Mouse (Mus musculus) liver, embryonic 11.5 days (tissue): ENCODE data around the gene Tmem161a. TPM values are rescaled to one million over a fixed set of nuclear protein-coding genes. Genes with fewer than 3 reads are reported as not detected.

Experiments used
- ATAC-seq: fragments of 200-750 bp; cut with Nextera tagmentation; replicated peaks from 2 replicates; pipeline ENCODE4 v1.8.0; 2017; ENCODE audit warnings: moderate number of reproducible peaks, mild to moderate bottlenecking, moderate TSS enrichment, moderate library complexity; ENCODE audit not compliant: low FRiP score
- DNase-seq: peaks from one replicate; pipeline ENCODE4 v3.0.0-alpha.2; 2017; ENCODE audit warnings: low spot score
- H3K27ac ChIP-seq: fragments of 300-500 bp; sonication (generic); 2 replicates; pipeline ENCODE4 v1.5.1; 2014; ENCODE audit warnings: mild to moderate bottlenecking, low read depth, low read length, control low read depth
- H3K27me3 ChIP-seq: fragments of 300-500 bp; sonication (generic); replicated peaks from 2 replicates; pipeline ENCODE4 v1.6.1; 2014; ENCODE audit warnings: low read length, mixed read lengths; ENCODE audit not compliant: control insufficient read depth, insufficient read depth
- H3K36me3 ChIP-seq: fragments of 300-500 bp; sonication (generic); 2 replicates; pipeline ENCODE4 v1.6.1; 2014; ENCODE audit warnings: mild to moderate bottlenecking, low read length, moderate library complexity, mixed read lengths; ENCODE audit not compliant: control insufficient read depth, insufficient read depth
- H3K4me1 ChIP-seq: fragments of 300-500 bp; sonication (generic); replicated peaks from 2 replicates; pipeline ENCODE4 v1.6.1; 2014; ENCODE audit warnings: low read length, mixed read lengths; ENCODE audit not compliant: control insufficient read depth, insufficient read depth
- H3K4me2 ChIP-seq: fragments of 300-500 bp; sonication (generic); 2 replicates; pipeline ENCODE4 v1.6.1; 2014; ENCODE audit warnings: mild to moderate bottlenecking, control low read depth, moderate library complexity
- H3K4me3 ChIP-seq: fragments of 300-500 bp; sonication (generic); 2 replicates; pipeline ENCODE4 v1.5.1; 2014; ENCODE audit warnings: low read depth, low read length, control low read depth
- H3K9ac ChIP-seq: fragments of 300-500 bp; sonication (generic); 2 replicates; pipeline ENCODE4 v1.6.1; 2014; ENCODE audit warnings: low read depth, low read length, control low read depth
- H3K9me3 ChIP-seq: fragments of 300-500 bp; sonication (generic); 2 replicates; pipeline ENCODE4 v1.6.1; 2016; ENCODE audit warnings: low read length, inconsistent platforms, mixed read lengths; ENCODE audit not compliant: control insufficient read depth
- WGBS: fragments of 180-500 bp; shearing (Covaris S2); extraction: QIAGEN DNeasy Blood & Tissue Kit; methylation state at CpG from one replicate; pipeline ENCODE4 v1.1.7; 2014; 5-methylcytosine and 5-hydroxymethylcytosine counted together
- polyA plus RNA-seq: library from polyadenylated mRNA; unstranded; fragments of >200 nt; fragmentation: Nextera tagmentation; extraction: Ambion mirVana; gene quantifications from 2 replicates; pipeline ENCODE4 v1.2.1, GENCODE M21; 2014

Gene Tmem161a
- polyA plus RNA-seq, 1 experiment from 2014 or later: 53.1 TPM

- no peak overlapping the region for H3K27ac ChIP-seq
Measured at GRCm38 (mm10) chr8:70134931-70135330, 37.2 kb upstream of the Tmem161a start.

GRCm38 (mm10) chr8:70136591-70136990, 35.6 kb upstream of the Tmem161a start:
- peaks cover 28% of the 10 kb centered on the region for H3K4me1 ChIP-seq
- 77% methylated on average over 4 of the region's 4 CpGs for WGBS
- ATAC-seq: no peak

More at GRCm38 (mm10) chr8:70134931-70135330, 37.2 kb upstream of the Tmem161a start:
- no peak overlapping the region for H3K4me2 ChIP-seq
- DNase-seq (no peak), ATAC-seq (no peak)
- no peaks in the 10 kb centered on the region for H3K9me3 ChIP-seq
- H3K4me3 ChIP-seq: no peak overlapping the region
- 81% methylated on average over 9 of the region's 9 CpGs for WGBS
- H3K4me1 ChIP-seq: peaks cover 21% of the 10 kb centered on the region
- no peak overlapping the region for H3K9ac ChIP-seq
- H3K36me3 ChIP-seq: peaks cover 13% of the 10 kb centered on the region; the same call in 1 of the 2 replicates
- no peaks in the 10 kb centered on the region for H3K27me3 ChIP-seq

GRCm38 (mm10) chr8:70137890-70138289, 34.3 kb upstream of the Tmem161a start:
- 80% methylated on average over 4 of the region's 4 CpGs for WGBS
- H3K4me2 ChIP-seq: peak overlapping the region; percentile 76
- peak overlapping the region; percentile 65; the same call in 1 of the 2 replicates for H3K9ac ChIP-seq
- H3K27me3 ChIP-seq: no peaks in the 10 kb centered on the region
- ATAC-seq (no peak), DNase-seq (no peak)
- H3K36me3 ChIP-seq: peaks cover 16% of the 10 kb centered on the region
- H3K4me3 ChIP-seq: peak overlapping the region; percentile 88
- H3K4me1 ChIP-seq: peaks cover 16% of the 10 kb centered on the region
- H3K27ac ChIP-seq: no peak overlapping the region
- H3K9me3 ChIP-seq: no peaks in the 10 kb centered on the region

More at GRCm38 (mm10) chr8:70136591-70136990, 35.6 kb upstream of the Tmem161a start:
- Histone ChIP-seq H3K9me3 (no peaks in the 10 kb centered on the region), H3K27ac (no peak overlapping the region), H3K27me3 (no peaks in the 10 kb centered on the region), H3K36me3 (peaks cover 13% of the 10 kb centered on the region; the same call in 1 of the 2 replicates), H3K4me3 (no peak overlapping the region), H3K4me2 (no peak overlapping the region), H3K9ac (no peak overlapping the region)
- DNase-seq: no peak

- Histone ChIP-seq H3K9ac (peak within 1 kb of the TSS; percentile 68), H3K9me3 (no peaks in the 10 kb centered on the region), H3K4me3 (peak within 1 kb of the TSS; percentile 88), H3K27me3 (no peaks in the 10 kb centered on the region), H3K4me1 (peaks cover 13% of the 10 kb centered on the region), H3K4me2 (peak within 1 kb of the TSS; percentile 83), H3K36me3 (peaks cover 12% of the 10 kb centered on the region; the same call in 1 of the 2 replicates), H3K27ac (peak within 1 kb of the TSS; percentile 79)
- peak; percentile 96 for ATAC-seq
- under 1% methylated on average over 46 of the region's 46 CpGs for WGBS
- peak; percentile 97 for DNase-seq
Measured at GRCm38 (mm10) chr8:70139026-70139857, 32.9 kb upstream of the Tmem161a start, which contains the start of the genes Rfxank, Borcs8 and Mef2b. TSS of gene Rfxank (minus strand) at chr8:70139154. TSS of gene Borcs8 (plus strand) at chr8:70139499. TSS of gene Mef2b (plus strand) at chr8:70139711.

GRCm38 (mm10) chr8:70139981-70140380, 32.2 kb upstream of the Tmem161a start:
- no peaks in the 10 kb centered on the region for H3K27me3 ChIP-seq
- peak overlapping the region; percentile 68 for H3K9ac ChIP-seq
- WGBS: 9% methylated on average over 9 of the region's 9 CpGs
- peaks cover 15% of the 10 kb centered on the region for H3K36me3 ChIP-seq
- no peak; the same call in 1 of the 2 replicates for ATAC-seq
- peak overlapping the region; percentile 79 for H3K27ac ChIP-seq
- DNase-seq: no peak
- peak overlapping the region; percentile 88 for H3K4me3 ChIP-seq
- peaks cover 13% of the 10 kb centered on the region for H3K4me1 ChIP-seq
- H3K4me2 ChIP-seq: peak overlapping the region; percentile 83
- H3K9me3 ChIP-seq: no peaks in the 10 kb centered on the region

- H3K9ac ChIP-seq: no peak overlapping the region
- no peak overlapping the region for H3K4me2 ChIP-seq
- no peak for DNase-seq
- no peaks in the 10 kb centered on the region for H3K9me3 ChIP-seq
- H3K4me1 ChIP-seq: peaks cover 3% of the 10 kb centered on the region; the same call in 1 of the 2 replicates
- H3K27ac ChIP-seq: no peak overlapping the region
- peaks cover 5% of the 10 kb centered on the region; the same call in 1 of the 2 replicates for H3K27me3 ChIP-seq
- 73% methylated on average over 7 of the region's 7 CpGs for WGBS
- ATAC-seq: no peak
- H3K36me3 ChIP-seq: peaks cover 12% of the 10 kb centered on the region
- no peak overlapping the region for H3K4me3 ChIP-seq
Measured at GRCm38 (mm10) chr8:70147678-70148607, 24.2 kb upstream of the Tmem161a start.

GRCm38 (mm10) chr8:70150158-70150557, 22.0 kb upstream of the Tmem161a start:
- Histone ChIP-seq H3K9ac (no peak overlapping the region), H3K27ac (no peak overlapping the region), H3K4me1 (peaks cover 3% of the 10 kb centered on the region; the same call in 1 of the 2 replicates), H3K27me3 (peaks cover 11% of the 10 kb centered on the region; the same call in 1 of the 2 replicates), H3K4me3 (no peak overlapping the region), H3K36me3 (peaks cover 6% of the 10 kb centered on the region; the same call in 1 of the 2 replicates), H3K9me3 (no peaks in the 10 kb centered on the region), H3K4me2 (peak overlapping the region; percentile 18)
- 24% methylated on average over 13 of the region's 13 CpGs for WGBS
- DNase-seq (peak; percentile 53), ATAC-seq (no peak)
